Mouse (Mus musculus) megakaryocyte, adult 5-6 weeks (primary cell): Measurements from ENCODE around the gene Gm21861. TPM values are rescaled to one million over a fixed set of nuclear protein-coding genes. Genes with fewer than 3 reads are reported as not detected.
"Not testable (repeated sequence)": the region's sequence is repeated elsewhere in the genome, so short reads cannot be mapped to it uniquely, and the experiment has no call there.

ENCODE experiments used
- ATAC-seq: 2 replicates; pipeline ENCODE4 v1.8.0; 2016; ENCODE audit warnings: mild to moderate bottlenecking, inconsistent platforms; ENCODE audit not compliant: poor library complexity, severe bottlenecking
- total RNA-seq, 2 experiments: library from RNA; stranded (forward) in 1 of 2; stranded (reverse) in 1 of 2; fragments of 153-499, 151-499 nt in 1 of 2; fragments of 221-1000, 200-1000 nt in 1 of 2; gene quantifications; 2 replicates each; pipeline versions ENCODE4 v1.2.3 to v1.2.4; 2015 to 2017

Gene Gm21861
- total RNA-seq (2015) (not detected in 2 replicates), total RNA-seq (2017) (not detected in 2 replicates)

GRCm38 (mm10) chrY:58814497-58814896 lies at the start of gene Gm21861:
TSS of gene Gm21861 (minus strand) at chrY:58814597.
- ATAC-seq = not testable (repeated sequence)
